Mouse (Mus musculus): ENCODE data around the gene Rbpms2.

DNA sequence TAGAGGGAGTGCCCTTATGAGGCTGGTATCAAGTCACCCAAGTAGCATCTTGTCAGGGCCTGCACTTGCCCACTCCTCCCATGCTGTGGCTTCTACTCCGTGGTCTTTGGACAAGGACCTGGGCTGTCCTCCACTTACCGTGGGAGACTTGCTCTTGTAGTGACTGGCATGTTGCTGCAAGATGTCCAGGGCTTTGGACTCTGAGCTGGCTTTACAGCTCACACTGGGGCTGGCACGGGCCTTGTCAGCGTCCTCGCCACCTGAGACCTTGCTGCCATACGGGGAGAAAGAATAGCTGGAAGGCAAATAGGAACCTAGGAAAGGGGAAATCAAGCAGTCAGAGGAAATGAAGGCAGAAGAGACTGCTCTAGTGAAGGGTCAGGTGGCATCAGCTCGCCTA lies 67.9 kb downstream of the Rbpms2 start:
- TF ChIP-seq POLR2A (IDR thresholded peaks at IDR 0.05; ENCODE audit: extremely low read depth, insufficient read depth, low read length) (no peak), CTCF (IDR thresholded peaks at IDR 0.05; ENCODE audit: low read depth, low read length) (no peak)

All from liver, adult 2 months (tissue).